Mouse (Mus musculus): Measurements from ENCODE around the gene Acy3. TPM values are rescaled to one million over a fixed set of nuclear protein-coding genes. Genes with fewer than 3 reads are reported as not detected.

The Acy3 gene
- polyA plus RNA-seq, 1 experiment = 4.6 TPM

DNA sequence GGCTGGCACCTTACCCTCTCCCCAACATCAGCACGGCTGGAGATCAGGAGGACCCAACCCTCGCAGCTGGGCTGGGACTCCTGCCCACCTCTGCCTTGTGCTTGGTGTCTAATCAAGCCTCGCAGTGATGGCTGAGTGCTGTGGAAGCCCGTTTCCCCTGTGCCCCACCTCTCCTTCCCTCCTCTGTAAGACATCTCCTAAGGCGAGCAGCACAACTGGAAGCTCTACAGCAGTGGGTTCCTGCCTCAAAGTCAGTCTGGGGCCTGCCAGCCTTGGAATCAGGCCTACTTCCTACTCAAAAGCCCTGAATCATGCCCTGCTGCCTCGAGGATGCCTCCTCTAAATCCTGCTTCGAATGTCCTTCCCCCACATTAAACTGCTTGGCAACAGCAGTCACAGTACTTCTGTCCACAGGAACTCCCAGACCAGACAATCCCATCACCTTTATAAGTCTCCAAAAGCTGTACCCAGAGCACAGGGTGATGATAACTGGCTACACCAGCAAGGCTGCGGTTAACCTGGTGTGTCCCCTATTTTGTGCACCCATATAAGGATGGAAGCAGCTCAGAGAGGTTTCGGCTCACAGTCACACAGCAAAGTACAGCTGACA, 12.9 kb downstream of the Acy3 start:
- no peak for TF ChIP-seq CTCF (IDR thresholded peaks at IDR 0.05; ENCODE audit: extremely low read depth, insufficient read depth, low read length)
- TF ChIP-seq POLR2A (IDR thresholded peaks at IDR 0.05; ENCODE audit: extremely low read depth, insufficient read depth, low read length) = no peak
- no peak overlapping the region for H3K4me3 ChIP-seq (ENCODE audit: insufficient read depth, low read length)
- H3K4me1 ChIP-seq (ENCODE audit: control insufficient read depth, insufficient read depth, low read length) = no peaks in the 10 kb centered on the region
- H3K27ac ChIP-seq (ENCODE audit: insufficient read depth, low read length) = no peak overlapping the region

DNA sequence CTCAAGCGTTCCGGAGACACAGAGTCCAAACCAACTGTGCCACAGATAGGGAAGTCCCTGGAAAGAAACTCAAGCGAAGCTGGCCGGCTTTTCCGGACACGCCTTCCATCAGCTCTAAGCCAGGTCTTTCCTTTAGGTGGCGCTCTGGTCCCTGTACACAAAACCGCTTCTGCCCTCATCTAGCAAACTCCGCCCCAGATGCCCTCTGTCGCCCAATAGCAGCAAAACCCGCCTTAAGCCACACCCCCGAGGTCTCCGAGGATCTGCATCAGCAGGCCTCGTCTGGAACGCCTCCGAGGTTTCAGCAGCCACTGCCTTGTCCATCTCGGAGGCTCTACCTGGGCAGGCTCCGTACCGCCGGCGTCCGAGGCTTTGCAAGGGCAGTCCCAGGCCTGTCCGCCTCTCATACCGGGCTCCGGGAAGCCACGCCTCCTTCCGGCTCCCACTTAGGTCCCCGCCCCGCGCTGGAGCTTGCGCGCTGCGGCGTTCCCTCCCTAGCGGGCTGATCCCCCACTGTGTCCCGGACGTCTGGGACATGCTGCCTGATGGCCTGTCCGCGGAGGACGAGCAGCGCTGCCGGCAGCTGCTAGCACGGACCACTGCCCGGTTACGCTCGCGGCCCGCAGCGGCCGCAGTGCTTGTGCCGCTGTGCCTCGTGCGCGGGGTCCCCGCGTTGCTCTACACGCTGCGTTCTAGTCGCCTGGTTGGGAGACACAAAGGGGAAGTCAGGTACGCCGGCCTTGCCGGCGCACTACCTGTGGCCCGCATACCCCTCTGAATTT, 13.9 kb downstream of the Acy3 start, which contains the start of the genes Nudt8 and Gm49405:
Gene Nudt8, plus strand, starts transcription at position 462 of the 782 bp plus-strand sequence.
Gene Gm49405, plus strand, starts transcription at position 508 of the 782 bp plus-strand sequence.
- Histone ChIP-seq H3K4me3 (ENCODE audit: insufficient read depth, low read length) (peak within 1 kb of the TSS; percentile 51), H3K4me1 (ENCODE audit: control insufficient read depth, insufficient read depth, low read length) (no peaks in the 10 kb centered on the region), H3K27ac (ENCODE audit: insufficient read depth, low read length) (peak within 1 kb of the TSS; percentile 88)
- TF ChIP-seq POLR2A (IDR thresholded peaks at IDR 0.05; ENCODE audit: extremely low read depth, insufficient read depth, low read length) = peak; percentile 75; the same call in 1 of the 2 replicates
- TF ChIP-seq CTCF (IDR thresholded peaks at IDR 0.05; ENCODE audit: extremely low read depth, insufficient read depth, low read length) = peak; percentile 75

DNA sequence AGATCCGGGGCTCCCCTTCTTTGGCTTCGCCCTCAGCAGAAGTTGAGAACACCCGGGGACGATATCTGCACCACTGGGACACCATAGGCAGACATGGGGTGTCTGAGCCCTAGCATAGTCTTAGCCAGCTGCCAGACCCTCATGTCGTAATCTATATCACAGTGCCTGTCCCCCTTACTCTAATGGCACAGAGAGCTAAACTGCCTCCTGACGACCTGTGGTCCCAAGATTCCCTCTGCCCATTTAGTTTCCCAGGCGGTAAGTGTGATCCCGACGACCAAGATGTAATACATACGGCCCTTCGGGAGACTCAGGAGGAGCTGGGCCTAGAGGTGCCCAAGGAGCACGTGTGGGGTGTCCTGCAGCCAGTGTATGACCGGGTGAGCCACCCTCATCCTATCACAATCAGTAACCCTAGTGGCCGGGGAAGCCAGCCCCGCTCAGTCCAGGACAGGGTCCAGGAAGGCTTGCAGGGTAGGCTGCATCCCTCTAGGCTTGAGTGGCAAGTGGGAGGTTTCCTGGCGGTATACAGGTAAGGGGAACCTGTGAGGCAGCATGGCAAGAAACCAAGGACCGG, 14.7 kb downstream of the Acy3 start:
- H3K4me1 ChIP-seq (ENCODE audit: control insufficient read depth, insufficient read depth, low read length) = no peaks in the 10 kb centered on the region
- TF ChIP-seq POLR2A (IDR thresholded peaks at IDR 0.05; ENCODE audit: extremely low read depth, insufficient read depth, low read length) (no peak), CTCF (IDR thresholded peaks at IDR 0.05; ENCODE audit: extremely low read depth, insufficient read depth, low read length) (no peak)
- no peak overlapping the region for H3K27ac ChIP-seq (ENCODE audit: insufficient read depth, low read length)
- peak overlapping the region; percentile 51 for H3K4me3 ChIP-seq (ENCODE audit: insufficient read depth, low read length)

DNA sequence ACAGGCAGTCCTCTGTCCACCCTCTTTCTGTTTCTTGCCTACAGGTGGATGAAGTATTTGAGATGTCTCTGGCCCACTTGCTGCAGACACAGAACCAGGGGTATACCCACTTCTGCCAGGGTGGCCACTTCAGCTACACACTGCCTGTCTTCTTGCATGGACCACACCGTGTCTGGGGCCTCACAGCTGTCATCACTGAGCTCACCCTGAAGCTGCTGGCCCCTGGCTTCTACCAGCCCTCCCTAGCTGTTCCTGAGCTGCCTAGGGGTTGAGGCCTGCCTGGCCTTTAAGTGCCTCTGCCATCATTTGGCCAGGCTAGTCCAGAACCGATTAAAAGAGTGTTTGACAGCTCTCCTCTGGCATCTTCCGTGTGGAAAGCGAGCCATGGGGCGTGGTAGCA, 15.4 kb downstream of the Acy3 start:
- TF ChIP-seq CTCF (IDR thresholded peaks at IDR 0.05; ENCODE audit: extremely low read depth, insufficient read depth, low read length) (no peak), POLR2A (IDR thresholded peaks at IDR 0.05; ENCODE audit: extremely low read depth, insufficient read depth, low read length) (no peak)
- no peak overlapping the region for H3K4me3 ChIP-seq (ENCODE audit: insufficient read depth, low read length)
- no peaks in the 10 kb centered on the region for H3K4me1 ChIP-seq (ENCODE audit: control insufficient read depth, insufficient read depth, low read length)
- H3K27ac ChIP-seq (ENCODE audit: insufficient read depth, low read length) = no peak overlapping the region

DNA sequence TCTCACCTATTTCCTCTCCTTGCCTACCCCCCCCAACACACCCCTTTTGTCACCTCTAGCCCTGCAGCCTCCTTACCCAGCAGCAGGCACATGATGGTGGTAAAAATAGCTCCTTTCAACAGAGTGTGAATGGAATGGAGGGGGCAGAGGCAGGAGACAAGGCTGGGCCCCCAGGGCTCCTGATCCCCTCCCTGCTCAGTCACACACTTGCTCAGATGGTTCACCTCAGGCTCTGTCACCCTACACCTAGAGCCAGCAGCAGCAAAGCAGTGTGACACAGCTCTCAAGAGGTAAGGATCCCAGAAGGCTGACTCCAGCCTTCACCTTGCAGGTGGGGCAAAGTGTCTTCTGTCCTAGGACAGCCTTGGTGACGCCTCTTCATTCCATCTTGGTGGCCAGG, 16.7 kb downstream of the Acy3 start, which contains the start of gene Doc2g:
Gene Doc2g, plus strand, starts transcription at position 202 of the 400 bp plus-strand sequence.
- TF ChIP-seq CTCF (IDR thresholded peaks at IDR 0.05; ENCODE audit: extremely low read depth, insufficient read depth, low read length) (no peak), POLR2A (IDR thresholded peaks at IDR 0.05; ENCODE audit: extremely low read depth, insufficient read depth, low read length) (no peak)
- H3K4me3 ChIP-seq (ENCODE audit: insufficient read depth, low read length) = no peak within 1 kb of the TSS
- H3K4me1 ChIP-seq (ENCODE audit: control insufficient read depth, insufficient read depth, low read length) = no peaks in the 10 kb centered on the region
- no peak within 1 kb of the TSS for H3K27ac ChIP-seq (ENCODE audit: insufficient read depth, low read length)

DNA sequence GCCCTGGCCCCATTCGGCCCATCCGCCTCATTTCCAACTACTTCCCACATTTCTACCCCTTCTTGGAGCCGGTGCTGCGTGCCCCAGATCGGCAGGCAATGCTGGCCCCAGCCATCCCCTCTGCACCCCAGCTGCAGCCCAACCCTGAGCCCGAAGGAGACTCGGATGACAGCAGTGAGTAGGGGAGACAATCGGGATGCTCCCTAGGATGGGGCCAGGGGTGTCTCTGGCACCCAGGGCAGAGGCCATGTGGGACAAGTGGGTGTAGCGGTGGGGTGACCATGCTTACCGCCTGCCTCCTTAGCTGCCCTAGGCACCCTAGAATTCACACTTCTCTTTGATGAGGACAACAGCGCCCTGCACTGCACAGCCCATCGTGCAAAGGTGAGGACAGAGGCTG, 17.3 kb downstream of the Acy3 start:
- no peaks in the 10 kb centered on the region for H3K4me1 ChIP-seq (ENCODE audit: control insufficient read depth, insufficient read depth, low read length)
- H3K4me3 ChIP-seq (ENCODE audit: insufficient read depth, low read length) = no peak overlapping the region
- H3K27ac ChIP-seq (ENCODE audit: insufficient read depth, low read length) = no peak overlapping the region
- TF ChIP-seq POLR2A (IDR thresholded peaks at IDR 0.05; ENCODE audit: extremely low read depth, insufficient read depth, low read length) (no peak), CTCF (IDR thresholded peaks at IDR 0.05; ENCODE audit: extremely low read depth, insufficient read depth, low read length) (no peak)

DNA sequence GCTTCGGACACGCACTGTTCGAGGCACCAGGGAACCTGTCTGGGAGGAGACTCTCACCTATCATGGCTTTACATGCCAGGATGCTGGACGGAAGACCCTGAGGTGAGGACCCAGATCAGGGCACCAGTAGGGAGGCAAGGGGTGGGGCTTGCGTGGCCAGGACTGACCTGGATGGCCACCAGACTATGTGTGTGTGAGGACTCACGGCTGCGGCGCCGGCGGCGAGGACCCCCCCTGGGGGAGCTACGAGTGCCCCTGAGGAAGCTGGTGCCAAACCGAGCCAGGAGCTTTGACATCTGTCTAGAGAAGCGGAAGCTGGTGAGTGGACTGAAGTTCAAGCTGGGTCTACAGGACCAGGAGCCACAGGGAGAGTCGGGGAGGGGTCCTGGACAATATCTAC, 18.0 kb downstream of the Acy3 start:
- H3K27ac ChIP-seq (ENCODE audit: insufficient read depth, low read length) = no peak overlapping the region
- TF ChIP-seq CTCF (IDR thresholded peaks at IDR 0.05; ENCODE audit: extremely low read depth, insufficient read depth, low read length) (no peak), POLR2A (IDR thresholded peaks at IDR 0.05; ENCODE audit: extremely low read depth, insufficient read depth, low read length) (no peak)
- H3K4me1 ChIP-seq (ENCODE audit: control insufficient read depth, insufficient read depth, low read length) = no peaks in the 10 kb centered on the region
- H3K4me3 ChIP-seq (ENCODE audit: insufficient read depth, low read length) = no peak overlapping the region

DNA sequence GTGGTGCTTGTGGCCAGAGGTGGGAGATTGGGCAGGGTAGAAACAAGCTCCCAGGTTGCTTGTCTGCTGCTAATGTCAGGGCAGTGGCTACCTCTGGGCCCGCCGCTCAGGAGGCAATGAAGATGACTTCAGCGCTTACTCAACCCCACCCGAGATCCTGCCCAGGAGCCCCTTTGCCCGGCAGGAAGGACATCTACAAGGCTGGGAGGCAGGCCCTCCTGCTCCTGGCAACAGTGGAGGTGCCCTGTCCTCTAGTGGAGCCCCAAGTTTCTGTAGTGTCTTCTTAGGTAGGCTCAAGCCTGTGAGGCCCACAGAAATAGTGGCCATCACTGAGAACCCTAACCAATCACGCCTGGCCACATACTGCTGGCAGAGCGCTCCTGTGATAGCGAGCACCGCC, 18.7 kb downstream of the Acy3 start:
- H3K4me3 ChIP-seq (ENCODE audit: insufficient read depth, low read length) = no peak overlapping the region
- TF ChIP-seq POLR2A (IDR thresholded peaks at IDR 0.05; ENCODE audit: extremely low read depth, insufficient read depth, low read length) = no peak
- no peak for TF ChIP-seq CTCF (IDR thresholded peaks at IDR 0.05; ENCODE audit: extremely low read depth, insufficient read depth, low read length)
- no peak overlapping the region for H3K27ac ChIP-seq (ENCODE audit: insufficient read depth, low read length)
- no peaks in the 10 kb centered on the region for H3K4me1 ChIP-seq (ENCODE audit: control insufficient read depth, insufficient read depth, low read length)

DNA sequence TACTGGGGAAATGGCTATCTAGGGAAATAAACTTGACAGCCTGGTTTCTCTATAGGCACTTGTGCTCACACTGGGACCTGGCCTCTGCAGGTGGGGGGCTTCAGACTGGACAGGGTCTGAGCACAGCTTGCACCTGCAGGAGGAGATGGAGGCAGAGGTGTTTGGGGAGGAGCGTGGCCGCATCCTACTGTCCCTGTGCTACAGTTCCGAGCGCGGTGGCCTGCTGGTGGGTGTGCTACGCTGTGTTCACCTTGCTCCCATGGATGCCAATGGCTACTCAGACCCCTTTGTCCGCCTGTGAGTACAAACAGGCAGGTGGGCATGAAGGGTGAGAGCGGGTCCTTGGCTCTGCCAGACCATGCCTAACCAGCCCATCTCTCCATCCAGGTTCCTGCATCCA, 19.6 kb downstream of the Acy3 start:
- TF ChIP-seq POLR2A (IDR thresholded peaks at IDR 0.05; ENCODE audit: extremely low read depth, insufficient read depth, low read length) (no peak), CTCF (IDR thresholded peaks at IDR 0.05; ENCODE audit: extremely low read depth, insufficient read depth, low read length) (no peak)
- Histone ChIP-seq H3K4me1 (ENCODE audit: control insufficient read depth, insufficient read depth, low read length) (no peaks in the 10 kb centered on the region), H3K27ac (ENCODE audit: insufficient read depth, low read length) (no peak overlapping the region), H3K4me3 (ENCODE audit: insufficient read depth, low read length) (no peak overlapping the region)
